Mouse (Mus musculus): ENCODE measurements around the gene Psmc3ip. TPM values are rescaled to one million over a fixed set of nuclear protein-coding genes. Genes with fewer than 3 reads are reported as not detected.

The Psmc3ip gene
- polyA plus RNA-seq (2015; fragmentation: Nextera tagmentation; extraction: Ambion mirVana), result 9.8 and 10.4 TPM in 2 replicates

- TF ChIP-seq CTCF (IDR thresholded peaks at IDR 0.05) (peak; percentile 84), EP300 (IDR thresholded peaks at IDR 0.05) (no peak)
These were observed at the start of gene Psmc3ip for GRCm38 (mm10) chr11:101095314-101096024. Gene Psmc3ip (minus strand): TSS chr11:101095436.

GRCm38 (mm10) chr11:101143338-101144225, 48.3 kb upstream of the Psmc3ip start:
- no peak overlapping the region for H3K9ac ChIP-seq (replicated peaks; ENCODE audit: low read depth)
- DNase-seq (ENCODE audit: low spot score), result peak; percentile 58
- 18% methylated on average over 18 of the region's 19 CpGs for WGBS

More at GRCm38 (mm10) chr11:101095314-101096024, at the start of gene Psmc3ip:
- ATAC-seq, result peak; percentile 99
- peak within 1 kb of the TSS; percentile 73 for H3K9ac ChIP-seq (replicated peaks; ENCODE audit: low read depth)
- WGBS, result under 1% methylated on average over 43 of the region's 43 CpGs
- H3K27me3 ChIP-seq (replicated peaks; ENCODE audit: insufficient read depth, low read length), result no peaks in the 10 kb centered on the region
- peak within 1 kb of the TSS; percentile 88 for H3K4me2 ChIP-seq (replicated peaks; ENCODE audit: low read depth, low read length)
- H3K9me3 ChIP-seq (ENCODE audit: low read length), result no peaks in the 10 kb centered on the region
- peak; percentile 98 for DNase-seq (ENCODE audit: low spot score)
- peak within 1 kb of the TSS; percentile 71 for H3K4me3 ChIP-seq (ENCODE audit: low read depth, low read length)
- H3K4me1 ChIP-seq (ENCODE audit: insufficient read depth, low read depth, low read length), result peaks cover 8% of the 10 kb centered on the region
- H3K27ac ChIP-seq (ENCODE audit: low read length), result peak within 1 kb of the TSS; percentile 92
- peaks cover 43% of the 10 kb centered on the region for H3K36me3 ChIP-seq (ENCODE audit: insufficient read depth, low read length)

GRCm38 (mm10) chr11:101142215-101142967, 47.2 kb upstream of the Psmc3ip start:
- no peaks in the 10 kb centered on the region for H3K9me3 ChIP-seq (ENCODE audit: low read length)
- no peak overlapping the region for H3K27ac ChIP-seq (ENCODE audit: low read length)
- DNase-seq (ENCODE audit: low spot score) (no peak), ATAC-seq (no peak)
- H3K4me3 ChIP-seq (ENCODE audit: low read depth, low read length), result no peak overlapping the region
- TF ChIP-seq EP300 (IDR thresholded peaks at IDR 0.05) (no peak), CTCF (IDR thresholded peaks at IDR 0.05) (no peak)
- H3K4me2 ChIP-seq (replicated peaks; ENCODE audit: low read depth, low read length), result no peak overlapping the region
- no peak overlapping the region for H3K9ac ChIP-seq (replicated peaks; ENCODE audit: low read depth)
- peaks cover 3% of the 10 kb centered on the region; the same call in 1 of the 2 replicates for H3K4me1 ChIP-seq (ENCODE audit: insufficient read depth, low read depth, low read length)
- H3K27me3 ChIP-seq (replicated peaks; ENCODE audit: insufficient read depth, low read length), result no peaks in the 10 kb centered on the region
- no peaks in the 10 kb centered on the region for H3K36me3 ChIP-seq (ENCODE audit: insufficient read depth, low read length)
- WGBS, result 87% methylated on average over 10 of the region's 10 CpGs

More at GRCm38 (mm10) chr11:101143338-101144225, 48.3 kb upstream of the Psmc3ip start:
- peak overlapping the region; percentile 54 for H3K4me2 ChIP-seq (replicated peaks; ENCODE audit: low read depth, low read length)
- H3K36me3 ChIP-seq (ENCODE audit: insufficient read depth, low read length), result no peaks in the 10 kb centered on the region
- H3K27ac ChIP-seq (ENCODE audit: low read length), result no peak overlapping the region
- H3K27me3 ChIP-seq (replicated peaks; ENCODE audit: insufficient read depth, low read length), result no peaks in the 10 kb centered on the region
- H3K4me3 ChIP-seq (ENCODE audit: low read depth, low read length), result peak overlapping the region; percentile 15; the same call in 1 of the 2 replicates
- H3K9me3 ChIP-seq (ENCODE audit: low read length), result no peaks in the 10 kb centered on the region
- peaks cover 3% of the 10 kb centered on the region; the same call in 1 of the 2 replicates for H3K4me1 ChIP-seq (ENCODE audit: insufficient read depth, low read depth, low read length)
- peak; percentile 40 for ATAC-seq
- TF ChIP-seq EP300 (IDR thresholded peaks at IDR 0.05) (no peak), CTCF (IDR thresholded peaks at IDR 0.05) (no peak)

GRCm38 (mm10) chr11:101141088-101141487, 45.9 kb upstream of the Psmc3ip start:
- ATAC-seq, result no peak
- H3K9me3 ChIP-seq (ENCODE audit: low read length), result no peaks in the 10 kb centered on the region
- TF ChIP-seq CTCF (IDR thresholded peaks at IDR 0.05), result no peak
- 0 out of 2 replicates have a peak overlapping the region, but pooled peaks have one; percentile 26 for H3K27ac ChIP-seq (ENCODE audit: low read length)
- no peak for DNase-seq (ENCODE audit: low spot score)
- peaks cover 3% of the 10 kb centered on the region; the same call in 1 of the 2 replicates for H3K4me1 ChIP-seq (ENCODE audit: insufficient read depth, low read depth, low read length)
- H3K36me3 ChIP-seq (ENCODE audit: insufficient read depth, low read length), result no peaks in the 10 kb centered on the region
- H3K4me3 ChIP-seq (ENCODE audit: low read depth, low read length), result no peak overlapping the region
- no peaks in the 10 kb centered on the region for H3K27me3 ChIP-seq (replicated peaks; ENCODE audit: insufficient read depth, low read length)
- H3K9ac ChIP-seq (replicated peaks; ENCODE audit: low read depth), result no peak overlapping the region
- 80% methylated on average over 8 of the region's 8 CpGs for WGBS
- H3K4me2 ChIP-seq (replicated peaks; ENCODE audit: low read depth, low read length), result no peak overlapping the region

- Histone ChIP-seq H3K36me3 (ENCODE audit: insufficient read depth, low read length) (no peaks in the 10 kb centered on the region), H3K27ac (ENCODE audit: low read length) (peak overlapping the region; percentile 26; the same call in 1 of the 2 replicates), H3K4me2 (replicated peaks; ENCODE audit: low read depth, low read length) (peak overlapping the region; percentile 40), H3K27me3 (replicated peaks; ENCODE audit: insufficient read depth, low read length) (no peaks in the 10 kb centered on the region), H3K9me3 (ENCODE audit: low read length) (no peaks in the 10 kb centered on the region), H3K9ac (replicated peaks; ENCODE audit: low read depth) (no peak overlapping the region), H3K4me3 (ENCODE audit: low read depth, low read length) (peak overlapping the region; percentile 10; the same call in 1 of the 2 replicates), H3K4me1 (ENCODE audit: insufficient read depth, low read depth, low read length) (peaks cover 3% of the 10 kb centered on the region; the same call in 1 of the 2 replicates)
- WGBS, result 33% methylated on average over 14 of the region's 27 CpGs
- TF ChIP-seq EP300 (IDR thresholded peaks at IDR 0.05) (no peak), CTCF (IDR thresholded peaks at IDR 0.05) (no peak)
- ATAC-seq (peak; percentile 79), DNase-seq (ENCODE audit: low spot score) (peak; percentile 85)
These were observed 45.1 kb upstream of the Psmc3ip start for GRCm38 (mm10) chr11:101140164-101140819.

Data from lung, postnatal 0 days (tissue).